In the genomic region with DNA sequence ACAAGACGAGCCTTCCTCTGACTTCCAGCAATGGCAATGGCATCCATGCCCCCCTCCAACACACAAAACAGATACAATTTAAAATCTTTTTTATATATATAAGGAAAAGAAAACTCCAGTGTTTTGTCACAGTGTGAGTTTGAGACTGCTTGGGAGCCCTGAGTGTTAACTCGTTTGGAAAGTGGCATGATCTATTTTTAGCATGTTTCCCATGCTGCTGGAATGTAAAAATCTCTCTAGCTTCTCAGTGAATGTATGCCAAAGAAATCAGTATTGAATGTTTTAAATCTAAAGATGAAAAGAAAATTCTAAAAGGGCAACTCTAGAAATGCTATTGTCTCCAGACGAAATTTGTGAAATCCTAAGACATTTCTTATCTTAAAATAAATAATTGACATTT, we compare ENCODE assay signal across 29 mouse cellular contexts. TPM values are rescaled to one million over a fixed set of nuclear protein-coding genes. Genes with fewer than 3 reads are reported as not detected.
DNase-seq lines count a peak whose midpoint lies in the region; ATAC-seq and TF ChIP-seq lines count a peak whose summit lies in the region.
"Had no signal": no experiment of that assay in that cellular context is flagged by ENCODE, and none has a peak within 500 bp of the region (broad histone marks: within the 10 kb centered on the region; RNA-seq: fewer than 3 reads in every experiment).

No protein-coding gene starts in this region.

- TF ChIP-seq EP300 in heart, adult 2 months (IDR thresholded peaks at IDR 0.05; ENCODE audit: insufficient read depth, low read depth, low read length) = no peak

- H3K36me3 ChIP-seq in heart, adult 2 months (ENCODE audit: control insufficient read depth, insufficient read depth, low read length) = no peaks in the 10 kb centered on the region
- H3K36me3 ChIP-seq in heart, embryonic 14.5 days (ENCODE audit: control insufficient read depth, insufficient read depth, low read length) = no peaks in the 10 kb centered on the region
- H3K36me3 ChIP-seq: limb, embryonic 12.5 days; liver, embryonic 15.5 days; neural tube, embryonic 12.5 days had no signal

- H3K9ac ChIP-seq in heart, adult 2 months (ENCODE audit: low read depth, low read length) = no peak overlapping the region
- no peak overlapping the region for H3K9ac ChIP-seq in heart, embryonic 14.5 days (ENCODE audit: low read length)
- H3K9ac ChIP-seq: hindbrain, embryonic 14.5 days; limb, embryonic 12.5 days; liver, embryonic 15.5 days; lung, embryonic 14.5 days; neural tube, embryonic 12.5 days had no signal

- no peak for TF ChIP-seq CTCF in heart, adult 2 months (IDR thresholded peaks at IDR 0.05)

- H3K27ac ChIP-seq in heart, adult 2 months = peak overlapping the region; percentile 73
- peak overlapping the region; percentile 81 to 88 for H3K27ac ChIP-seq in heart, embryonic 14.5 days (replicated peaks in 1 of 2; ENCODE audit: control insufficient read depth in 1 of 2, insufficient read depth in 1 of 2, low read depth in 2 of 2, low read length in 2 of 2)
- H3K27ac ChIP-seq: hindbrain, embryonic 14.5 days; limb, embryonic 12.5 days; liver, embryonic 15.5 days; neural tube, embryonic 12.5 days had no signal

- intact Hi-C loops in heart, adult 2 months (cut with DNase I) = no loop called here
- intact Hi-C loops in heart, postnatal 25 days (cut with DNase I) = no loop called here
- intact Hi-C loops in left cerebral cortex, postnatal 4 days (cut with DNase I) = no loop called here

- no peaks in the 10 kb centered on the region for H3K27me3 ChIP-seq in heart, adult 2 months (ENCODE audit: control insufficient read depth, insufficient read depth, low read length)
- no peaks in the 10 kb centered on the region for H3K27me3 ChIP-seq in heart, embryonic 14.5 days (ENCODE audit: control insufficient read depth, insufficient read depth, low read length)
- H3K27me3 ChIP-seq: limb, embryonic 12.5 days; liver, embryonic 15.5 days; neural tube, embryonic 12.5 days had no signal

- no peak overlapping the region for H3K4me3 ChIP-seq in heart, adult 2 months
- no peak overlapping the region for H3K4me3 ChIP-seq in heart, embryonic 14.5 days (ENCODE audit: control insufficient read depth in 1 of 2, insufficient read depth in 1 of 2, low read depth in 1 of 2, low read length in 2 of 2)
- H3K4me3 ChIP-seq: limb, embryonic 12.5 days; liver, embryonic 15.5 days; myocyte; neural tube, embryonic 12.5 days had no signal

- H3K4me2 ChIP-seq in heart, embryonic 14.5 days (ENCODE audit: low read length) = no peak overlapping the region
- H3K4me2 ChIP-seq: hindbrain, embryonic 14.5 days; limb, embryonic 12.5 days; liver, embryonic 15.5 days; lung, embryonic 14.5 days; midbrain, embryonic 11.5 days; neural tube, embryonic 12.5 days had no signal

- ATAC-seq in heart, embryonic 14.5 days (ENCODE audit: insufficient number of reproducible peaks, insufficient read depth, low FRiP score, low read depth) = no peak
- ATAC-seq: activated CD4-positive, CD25-positive, alpha-beta regulatory T cell, adult 4 months; inflammation-experienced regulatory T-cells, adult 6 months; midbrain, embryonic 16.5 days had no signal

- no peak for DNase-seq in heart, adult 2 months
- no peak for DNase-seq in heart, adult 11 months
- DNase-seq in heart, postnatal 25 days (ENCODE audit: low spot score) = no peak
- peak; percentile 64 for DNase-seq in brain, adult 2 months (ENCODE audit: low read depth, low spot score)
- DNase-seq in brain, embryonic 18.5 days (ENCODE audit: low read depth, low spot score) = peak; percentile 20
- DNase-seq in left cerebral cortex, postnatal 4 days = no peak
- DNase-seq in kidney, postnatal 14 days = no peak
- DNase-seq: adrenal gland, adult 2 months; adrenal gland, postnatal 36 days; B cell, adult 2 months; cerebellum, adult 11 months; cerebellum, adult 9-10 months; cerebellum, postnatal 36 days; kidney, adult 2 months; kidney, postnatal 4 days; lung, embryonic 14.5 days; right cerebral cortex, adult 18-20 months; spleen, adult 18-20 months; thymus, postnatal 14 days had no signal

- peaks cover 1% of the 10 kb centered on the region for H3K4me1 ChIP-seq in heart, adult 2 months (ENCODE audit: control insufficient read depth, insufficient read depth, low read length)
- peaks cover 10 to 27% of the 10 kb centered on the region in 2 experiments for H3K4me1 ChIP-seq in heart, embryonic 14.5 days (ENCODE audit: control insufficient read depth in 2 of 2, insufficient read depth in 2 of 2, low read length in 2 of 2)
- H3K4me1 ChIP-seq: limb, embryonic 12.5 days; neural tube, embryonic 12.5 days had no signal

- no peaks in the 10 kb centered on the region for H3K9me3 ChIP-seq in heart, embryonic 14.5 days (ENCODE audit: control insufficient read depth, low read length)
- H3K9me3 ChIP-seq: limb, embryonic 12.5 days; liver, embryonic 15.5 days; neural tube, embryonic 12.5 days had no signal

- TF ChIP-seq POLR2A in heart, adult 2 months (IDR thresholded peaks at IDR 0.05; ENCODE audit: insufficient read depth, low read depth, low read length) = no peak

- H3K79me2 ChIP-seq in heart, adult 2 months (replicated peaks; ENCODE audit: control insufficient read depth, insufficient read depth, low read length) = no peaks in the 10 kb centered on the region

- 27% methylated on average over 3 of the region's 3 CpGs for WGBS in heart, adult 2 months
- WGBS in heart, embryonic 14.5 days = 19% methylated on average over 3 of the region's 3 CpGs

RNA-seq across cellular contexts. Expression of gene Ppm1e, which starts 45.3 kb away (rescaled TPM):
- total RNA-seq in heart, adult 2 months (2021) = 1 to 10 TPM; 6.3 to 6.9 TPM
- polyA plus RNA-seq in heart, adult 2 months (2012; rRNA removed) = 1.8 and 4.4 TPM in 2 replicates
- polyA plus RNA-seq in heart, embryonic 14.5 days (2014; fragmentation: Nextera tagmentation; extraction: Ambion mirVana) = 7.1 and 7.8 TPM in 2 replicates
- total RNA-seq in heart, postnatal 25 days (2021) = 10 to 100 TPM in 1 of 2 experiments, 1 to 10 TPM in 1; 8.1 to 10.0 TPM
- total RNA-seq in left cerebral cortex, postnatal 4 days (2021) = 100 to 1,000 TPM; 106 to 111 TPM

Comparison
In these comparisons a context has a peak if more than half of its experiments do, and no peak if none do; other contexts are left out.
1. DNase-seq: peak in brain, adult 2 months (single experiment) and brain, embryonic 18.5 days (single experiment); none in heart, adult 2 months (0 of 2), heart, adult 11 months (single experiment), heart, postnatal 25 days (single experiment), left cerebral cortex, postnatal 4 days (single experiment) and kidney, postnatal 14 days (single experiment).
2. RNA of gene Ppm1e, which starts 45.3 kb away (total RNA-seq): 106 to 111 TPM in left cerebral cortex, postnatal 4 days; 8.1 to 10.0 TPM in heart, postnatal 25 days and 6.3 to 6.9 TPM in heart, adult 2 months; every median in the first group is over 4 times any median in the second.